ENCODE assay signal across 15 mouse cellular contexts in genomic region chrX:167788737-167789136, GRCm38 (mm10).
"Had no signal": no experiment of that assay in that cellular context is flagged by ENCODE, and none has a peak within 500 bp of the region (broad histone marks: within the 10 kb centered on the region; RNA-seq: fewer than 3 reads in every experiment).

No protein-coding gene starts in this region.

- H3K4me3 ChIP-seq: liver, embryonic 12.5 days; midbrain, embryonic 10.5 days; midbrain, embryonic 12.5 days; neural tube, embryonic 12.5 days; stomach, embryonic 15.5 days had no signal

- H3K36me3 ChIP-seq: liver, embryonic 12.5 days; midbrain, embryonic 10.5 days; midbrain, embryonic 12.5 days; neural tube, embryonic 12.5 days; stomach, embryonic 15.5 days had no signal

- H3K27me3 ChIP-seq: stomach, embryonic 15.5 days had no signal

- H3K4me2 ChIP-seq: liver, embryonic 12.5 days; lung, embryonic 14.5 days; midbrain, embryonic 12.5 days; neural tube, embryonic 12.5 days; stomach, embryonic 15.5 days had no signal

- ATAC-seq: liver, embryonic 12.5 days; midbrain, embryonic 16.5 days had no signal

- DNase-seq: lung, adult 18-20 months; lung, embryonic 14.5 days; lung, postnatal 10 days; lung, postnatal 4 days; midbrain, embryonic 14.5 days; right cerebral cortex, postnatal 14 days; thymus, adult 18-20 months; thymus, postnatal 14 days; thymus, postnatal 36 days had no signal
